Mouse (Mus musculus) thymus, adult 2 months (tissue): ENCODE results near the gene Ogn. TPM values are rescaled to one million over a fixed set of nuclear protein-coding genes. Genes with fewer than 3 reads are reported as not detected.

ENCODE experiments used
- DNase-seq: peaks from one replicate; pipeline ENCODE4 v3.0.0; 2021
- H3K27ac ChIP-seq: fragments of 200-500 bp; 2 replicates; pipeline ENCODE4 v1.5.1; 2012; ENCODE audit warnings: low read length, control low read depth; ENCODE audit not compliant: control insufficient read depth, insufficient read depth
- H3K27me3 ChIP-seq: fragments of 200-500 bp; 2 replicates; pipeline ENCODE4 v1.6.1; 2012; ENCODE audit warnings: mild to moderate bottlenecking, low read length, moderate library complexity, mixed read lengths; ENCODE audit not compliant: control insufficient read depth, insufficient read depth
- H3K36me3 ChIP-seq: fragments of 200-500 bp; 2 replicates; pipeline ENCODE4 v1.6.1; 2012; ENCODE audit warnings: mild to moderate bottlenecking, low read length, moderate library complexity; ENCODE audit not compliant: control insufficient read depth, insufficient read depth
- H3K4me1 ChIP-seq: fragments of 200-500 bp; replicated peaks from 2 replicates; pipeline ENCODE4 v1.6.1; 2012; ENCODE audit warnings: low read length; ENCODE audit not compliant: control insufficient read depth, insufficient read depth
- H3K4me3 ChIP-seq: fragments of 200-500 bp; 2 replicates; pipeline ENCODE4 v1.5.1; 2012; ENCODE audit warnings: mild to moderate bottlenecking, low read length, control low read depth, moderate library complexity; ENCODE audit not compliant: control insufficient read depth, insufficient read depth
- CTCF ChIP-seq: fragments of 200-500 bp; IDR thresholded peaks from 2 replicates; pipeline ENCODE4 v1.5.1; 2012; ENCODE audit warnings: mild to moderate bottlenecking, control low read depth, low read length, moderate library complexity, borderline replicate concordance; ENCODE audit not compliant: control insufficient read depth, poor library complexity, insufficient read depth; ENCODE audit errors: extremely low read depth
- POLR2A ChIP-seq: fragments of 200-500 bp; IDR thresholded peaks from 2 replicates; pipeline ENCODE4 v1.6.1; 2012; ENCODE audit warnings: mild to moderate bottlenecking, low read length, control low read depth, moderate library complexity; ENCODE audit not compliant: control insufficient read depth, poor library complexity, insufficient read depth; ENCODE audit errors: extremely low read depth
- WGBS: fragments of 180-500 bp; shearing (Covaris S2); methylation state at CpG from one replicate; pipeline ENCODE4 v1.1.7; 2018; 5-methylcytosine and 5-hydroxymethylcytosine counted together
- polyA plus RNA-seq: library from polyadenylated mRNA; depleted of rRNA; stranded (reverse); fragments of >200 nt; gene quantifications from 2 replicates; pipeline ENCODE4 v1.2.3, GENCODE M21; 2012; rRNA removed

The Ogn gene
- polyA plus RNA-seq, 1 experiment: 2.0 TPM

GRCm38 (mm10) chr13:49653180-49653541, 45.3 kb downstream of the Ogn start:
- H3K4me3 ChIP-seq: peak overlapping the region; percentile 86
- H3K36me3 ChIP-seq: peaks cover 3% of the 10 kb centered on the region; the same call in 1 of the 2 replicates
- H3K4me1 ChIP-seq: no peaks in the 10 kb centered on the region
- H3K27me3 ChIP-seq: no peaks in the 10 kb centered on the region
- H3K27ac ChIP-seq: peak overlapping the region; percentile 2; the same call in 1 of the 2 replicates
- no peak for DNase-seq
- 0 out of 2 replicates have a peak, but pooled peaks have one; percentile 1 for TF ChIP-seq POLR2A
- TF ChIP-seq CTCF: no peak
- WGBS: under 1% methylated on average over 16 of the region's 16 CpGs

Other genes starting within 250 kb of the Ogn start
- gene Ippk, start 186.8 kb upstream of the Ogn start, polyA plus RNA-seq: 6.7 and 7.1 TPM in 2 replicates
- gene Tes3-ps, start 114.7 kb upstream of the Ogn start, polyA plus RNA-seq: not detected in 2 replicates
- 0.66 and 0.84 TPM in 2 replicates for gene Ecm2, start 103.2 kb upstream of the Ogn start, polyA plus RNA-seq
- 0.13 and 0.24 TPM in 2 replicates for gene Aspn, start 63.6 kb upstream of the Ogn start, polyA plus RNA-seq
- gene Omd, start 25.6 kb upstream of the Ogn start, polyA plus RNA-seq: not detected in 2 replicates
- 2.5 TPM in 2 replicates for gene Cenpp, start 44.7 kb downstream of the Ogn start, polyA plus RNA-seq
- 2.4 and 3.0 TPM in 2 replicates for gene Nol8, start 45.0 kb downstream of the Ogn start, polyA plus RNA-seq
- 23.0 and 25.4 TPM in 2 replicates for gene Iars, start 74.1 kb downstream of the Ogn start, polyA plus RNA-seq
- gene Gm30302, start 191.0 kb downstream of the Ogn start, polyA plus RNA-seq: not detected in 2 replicates